Mouse (Mus musculus) myocyte (in vitro differentiated cells): ENCODE measurements at regions not wholly inside any gene's neighbourhood (a gene's known extent, or its start where the extent isn't known, plus 50 kb on each side); places are given as distances from the start of the nearest gene placed in this dataset.

ENCODE experiments used
- E2F4 ChIP-seq: IDR thresholded peaks from one replicate; pipeline ENCODE4 v1.6.1; 2011; ENCODE audit warnings: mild to moderate bottlenecking, control low read depth, moderate library complexity; ENCODE audit not compliant: insufficient read depth
- MAX ChIP-seq: IDR thresholded peaks from one replicate; pipeline ENCODE4 v1.6.1; 2011; ENCODE audit warnings: low read depth, mild to moderate bottlenecking, control low read depth
- MYOG ChIP-seq, 3 experiments: IDR thresholded peaks; one replicate each; pipeline ENCODE4 v1.6.1; 2011; ENCODE audit warnings: control low read depth in 2 of 3, low read depth in 2 of 3, mild to moderate bottlenecking in 2 of 3; ENCODE audit not compliant: insufficient read length in 2 of 3, control insufficient read depth in 1 of 3, insufficient read depth in 1 of 3
- POLR2A ChIP-seq: IDR thresholded peaks from one replicate; pipeline ENCODE4 v1.6.1; 2011; ENCODE audit warnings: low read depth, mild to moderate bottlenecking, control low read depth, moderate library complexity; ENCODE audit not compliant: insufficient read length
- SRF ChIP-seq: IDR thresholded peaks from one replicate; pipeline ENCODE4 v1.6.1; 2011; ENCODE audit warnings: low read depth; ENCODE audit not compliant: control insufficient read depth, insufficient read length
- TCF12 ChIP-seq: IDR thresholded peaks from one replicate; pipeline ENCODE4 v1.6.1; 2011; ENCODE audit warnings: mild to moderate bottlenecking, control low read depth; ENCODE audit not compliant: poor library complexity, insufficient read depth, severe bottlenecking
- TCF3 ChIP-seq: IDR thresholded peaks from one replicate; pipeline ENCODE4 v1.6.1; 2011; ENCODE audit warnings: low read depth, control low read depth; ENCODE audit not compliant: insufficient read length
- USF1 ChIP-seq: IDR thresholded peaks from one replicate; pipeline ENCODE4 v1.6.1; 2011; ENCODE audit warnings: low read depth, mild to moderate bottlenecking, control low read depth, moderate library complexity

DNA sequence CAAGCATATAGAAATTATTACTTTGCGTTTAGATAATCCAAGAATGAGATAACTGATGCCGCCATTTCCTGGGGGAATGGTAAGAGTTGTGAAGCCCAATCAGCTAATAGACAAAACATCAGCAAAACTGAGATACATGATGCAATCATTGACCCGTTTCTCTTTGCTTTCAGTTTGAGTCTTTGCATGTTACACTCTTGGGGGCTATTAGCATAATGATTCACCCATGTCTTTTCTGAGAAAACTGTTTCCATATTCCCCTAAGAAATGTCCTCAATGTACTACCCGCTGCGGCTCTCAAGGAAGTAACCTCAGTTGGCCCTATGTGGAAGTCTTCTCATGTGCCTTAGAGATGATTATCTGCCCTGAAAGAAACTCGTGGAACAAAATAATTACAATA, 512.0 kb downstream of the Prdm13 start:
- TF ChIP-seq TCF12: no peak
- TF ChIP-seq MYOG (IDR thresholded peaks at IDR 0.05; ENCODE audit: control insufficient read depth in 1 of 3, insufficient read depth in 1 of 3, insufficient read length in 2 of 3, low read depth in 2 of 3): no peak
- no peak for TF ChIP-seq POLR2A
- no peak for TF ChIP-seq E2F4
- no peak for TF ChIP-seq USF1
- no peak for TF ChIP-seq SRF
- no peak for TF ChIP-seq TCF3
- TF ChIP-seq MAX: no peak
